Comparison of ENCODE assay signal across 21 mouse cellular contexts in the genomic region with DNA sequence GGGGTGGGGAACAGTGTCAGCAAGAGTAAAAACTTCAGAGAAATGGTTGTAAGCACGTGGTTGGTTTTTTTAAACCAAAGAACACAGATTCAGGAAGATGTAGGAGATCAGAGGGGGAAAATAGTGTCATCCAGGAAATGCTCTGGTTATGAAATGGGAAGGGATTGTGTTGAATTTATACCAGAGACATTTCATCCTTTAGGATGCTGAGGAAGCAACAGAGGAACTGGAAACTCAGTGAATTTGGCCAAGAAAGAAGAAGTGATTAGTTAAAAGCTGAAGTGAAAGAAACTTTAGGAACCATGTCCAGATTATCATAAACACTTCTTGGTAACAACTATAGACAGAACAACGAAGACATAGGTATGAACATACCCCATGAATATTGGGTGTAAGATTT.
"Had no signal": no experiment of that assay in that cellular context is flagged by ENCODE, and none has a peak within 500 bp of the region (broad histone marks: within the 10 kb centered on the region; RNA-seq: fewer than 3 reads in every experiment).

No protein-coding gene starts in this region.

- H3K27me3 ChIP-seq: limb, embryonic 12.5 days; limb, embryonic 15.5 days; liver, embryonic 12.5 days; liver, embryonic 15.5 days; neural tube, embryonic 13.5 days had no signal

- H3K9ac ChIP-seq: limb, embryonic 12.5 days; limb, embryonic 15.5 days; liver, embryonic 12.5 days; liver, embryonic 15.5 days; neural tube, embryonic 13.5 days had no signal

- ATAC-seq: intestine, embryonic 16.5 days; liver, embryonic 12.5 days had no signal

- H3K9me3 ChIP-seq: limb, embryonic 12.5 days; limb, embryonic 15.5 days; liver, embryonic 12.5 days; liver, embryonic 15.5 days; neural tube, embryonic 13.5 days had no signal

- H3K36me3 ChIP-seq: limb, embryonic 12.5 days; limb, embryonic 15.5 days; liver, embryonic 12.5 days; liver, embryonic 15.5 days; neural tube, embryonic 13.5 days had no signal

- H3K27ac ChIP-seq: kidney, postnatal 0 days; limb, embryonic 12.5 days; limb, embryonic 15.5 days; liver, embryonic 12.5 days; liver, embryonic 15.5 days; neural tube, embryonic 13.5 days; stomach, postnatal 0 days had no signal

- DNase-seq: kidney, adult 18-20 months; kidney, postnatal 36 days; left cerebral cortex, postnatal 4 days; lung, adult 2 months; lung, postnatal 14 days; lung, postnatal 4 days; midbrain, embryonic 14.5 days; retina, postnatal 1 day; right cerebral cortex, postnatal 25 days; thymus, adult 2 months; thymus, postnatal 14 days; thymus, postnatal 4 days had no signal

- H3K4me1 ChIP-seq: limb, embryonic 12.5 days; limb, embryonic 15.5 days; liver, embryonic 12.5 days; liver, embryonic 15.5 days; neural tube, embryonic 13.5 days had no signal

- H3K4me2 ChIP-seq: limb, embryonic 12.5 days; limb, embryonic 15.5 days; liver, embryonic 12.5 days; liver, embryonic 15.5 days; midbrain, embryonic 11.5 days; neural tube, embryonic 13.5 days had no signal

- H3K4me3 ChIP-seq: limb, embryonic 12.5 days; limb, embryonic 15.5 days; liver, embryonic 12.5 days; liver, embryonic 15.5 days; neural tube, embryonic 13.5 days had no signal
